Mouse (Mus musculus): Measurements from ENCODE around the gene Lrrc17.

Gene Lrrc17

DNA sequence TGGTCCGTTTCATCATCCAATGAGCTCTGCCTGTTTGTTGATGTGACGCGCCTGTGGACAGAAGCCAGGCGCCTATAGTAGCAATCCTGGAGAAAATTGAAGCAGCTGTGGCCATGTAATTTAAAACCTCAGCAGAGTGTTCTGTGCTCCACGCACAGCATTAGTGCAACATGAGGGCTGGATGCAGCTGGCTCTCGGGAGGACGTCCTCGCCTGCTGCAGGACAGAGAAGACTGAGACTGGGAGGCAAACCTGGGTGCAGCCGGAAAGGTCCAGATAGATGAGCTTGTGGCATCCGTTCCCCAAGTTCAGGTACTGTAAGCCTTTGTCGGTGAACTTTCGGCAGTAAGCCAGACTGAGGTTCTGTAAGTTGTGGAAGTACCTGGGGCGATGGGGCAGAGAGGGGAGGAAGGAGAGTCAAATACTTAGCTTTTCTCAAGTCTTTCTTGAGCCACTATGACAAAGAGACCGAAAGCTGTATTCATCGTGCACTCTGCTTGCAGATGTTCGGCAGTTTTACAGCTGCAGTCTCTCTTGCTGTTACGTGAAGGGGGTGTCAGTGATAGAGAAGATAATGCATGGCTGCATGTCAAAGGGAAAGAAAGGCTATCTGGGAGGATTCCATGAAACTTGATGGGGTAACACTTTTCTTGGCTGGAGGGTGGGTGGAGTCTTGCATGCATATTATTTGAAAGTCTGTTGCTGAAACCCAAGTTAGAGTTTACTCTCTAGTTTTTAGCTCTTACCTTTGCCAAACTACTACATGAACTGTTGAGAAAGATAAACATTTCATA lies at the start of gene Lrrc17:
Gene Lrrc17 (plus strand): TSS at position 151 of the 793 bp plus-strand sequence.
- no peak for DNase-seq

DNA sequence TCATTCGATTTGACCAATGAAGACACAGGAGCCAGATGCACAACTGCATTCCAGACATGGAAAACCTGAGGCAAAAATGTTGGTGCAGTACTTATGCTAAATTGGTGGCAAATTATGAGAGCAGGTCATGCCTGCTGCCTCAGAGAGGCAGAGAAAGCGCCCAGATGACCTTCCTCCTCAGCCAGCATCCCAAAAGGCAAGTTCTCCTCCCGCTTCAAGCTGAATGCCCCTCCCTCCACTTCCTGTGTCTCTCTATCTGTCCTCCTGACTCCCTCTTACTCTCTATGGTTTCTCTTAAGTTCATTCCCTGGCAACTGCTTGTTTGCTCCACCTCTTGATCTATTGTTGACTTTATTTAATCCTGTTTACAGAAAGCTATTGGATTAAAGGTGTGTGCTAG lies 48.6 kb upstream of the Lrrc17 start:
- no peak for DNase-seq

DNA sequence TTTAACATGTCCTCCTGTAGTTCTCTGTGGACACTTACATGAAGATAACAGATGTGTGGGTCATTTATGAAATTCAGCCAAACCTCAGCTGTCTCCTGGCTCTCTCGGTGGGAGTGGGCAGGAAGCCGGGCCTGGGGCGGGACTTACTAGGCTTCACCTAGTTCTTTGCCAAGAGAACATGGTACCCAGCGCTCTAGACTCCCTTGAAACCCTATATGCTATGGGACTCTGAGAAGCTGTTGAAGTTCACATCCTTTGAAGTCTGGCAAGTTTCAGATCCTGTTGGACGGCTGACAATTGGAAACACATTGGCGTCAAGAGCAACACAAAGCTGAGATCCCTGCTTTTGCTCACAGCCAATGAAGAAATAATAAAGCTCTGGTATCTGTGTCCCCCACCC lies 47.0 kb upstream of the Lrrc17 start:
- DNase-seq = no peak

DNA sequence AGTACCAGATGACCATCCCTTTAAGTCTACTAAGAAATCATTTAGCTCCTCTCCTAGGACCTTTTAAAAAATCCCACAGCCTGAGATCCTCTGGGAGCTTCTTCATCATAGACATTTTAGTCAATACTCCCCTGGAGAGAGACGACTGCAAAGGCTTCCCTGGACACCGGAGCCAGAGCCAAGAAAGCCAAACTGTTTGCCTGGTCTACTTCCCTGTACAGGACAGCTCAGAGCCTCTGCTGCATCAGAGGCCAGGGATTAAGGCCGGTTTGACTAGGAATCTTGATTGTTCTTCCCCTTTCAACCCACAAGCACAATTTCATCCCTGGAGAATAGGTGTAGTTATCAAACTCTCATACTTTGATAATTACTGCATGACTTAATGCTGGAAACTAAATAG lies 46.5 kb upstream of the Lrrc17 start:
- DNase-seq = no peak

DNA sequence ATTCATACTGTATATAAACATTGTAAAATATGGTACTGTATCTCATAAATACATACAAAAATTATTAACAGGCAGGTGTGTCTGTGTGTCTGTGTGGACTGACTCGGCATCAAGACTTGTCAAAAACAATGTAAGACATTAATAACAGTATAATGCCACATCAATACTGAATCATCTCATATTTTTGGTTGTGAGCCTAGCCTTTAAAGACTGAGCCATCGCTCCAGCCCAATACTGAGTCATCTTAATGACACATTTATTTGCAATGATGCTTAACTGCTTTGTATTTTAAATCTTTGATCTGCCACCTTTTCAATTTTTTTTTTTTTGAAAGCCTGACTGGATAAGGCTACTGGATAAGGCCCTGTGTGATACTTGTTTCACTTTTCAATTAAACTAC lies 44.9 kb upstream of the Lrrc17 start:
- DNase-seq = no peak

DNA sequence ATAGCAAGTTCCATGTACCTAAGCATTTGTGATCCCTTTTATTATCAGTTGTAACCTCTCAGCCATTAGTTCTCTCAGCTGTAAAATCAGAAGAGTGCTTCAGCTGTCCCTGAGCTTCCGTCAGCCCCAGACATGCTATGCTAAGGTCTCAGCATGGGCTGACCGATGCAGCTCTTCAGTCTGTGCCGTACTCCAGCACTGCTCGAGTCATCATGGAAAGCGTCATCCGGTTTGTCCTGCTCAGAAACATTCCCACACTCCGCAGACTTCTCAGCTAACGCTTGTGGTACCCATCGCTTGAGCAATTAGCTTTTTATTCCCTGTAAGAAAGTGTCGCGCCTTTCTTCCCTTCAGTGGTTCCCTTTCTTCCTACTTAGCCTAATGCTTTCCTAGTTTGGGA lies 44.4 kb upstream of the Lrrc17 start:
- DNase-seq = no peak

DNA sequence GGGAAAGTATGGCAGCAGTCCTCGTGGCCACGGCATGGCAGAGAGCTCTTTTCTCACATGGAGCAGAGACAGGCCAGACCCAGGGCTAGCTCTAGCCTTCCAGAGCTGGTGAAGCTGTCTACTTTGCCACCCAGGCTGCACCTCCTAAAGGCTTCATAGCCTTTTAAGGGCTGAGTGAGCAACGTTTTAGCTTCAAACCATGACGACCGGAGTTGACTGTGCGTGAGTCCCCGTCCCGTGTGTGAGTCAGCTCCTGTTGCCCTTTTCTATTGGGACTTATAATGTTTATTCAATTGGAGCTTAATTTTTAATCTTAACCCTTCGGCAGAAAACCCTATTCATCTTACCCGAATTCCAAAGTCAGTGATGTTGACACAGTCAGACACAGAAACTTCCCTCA lies 43.2 kb upstream of the Lrrc17 start:
- DNase-seq = no peak

DNA sequence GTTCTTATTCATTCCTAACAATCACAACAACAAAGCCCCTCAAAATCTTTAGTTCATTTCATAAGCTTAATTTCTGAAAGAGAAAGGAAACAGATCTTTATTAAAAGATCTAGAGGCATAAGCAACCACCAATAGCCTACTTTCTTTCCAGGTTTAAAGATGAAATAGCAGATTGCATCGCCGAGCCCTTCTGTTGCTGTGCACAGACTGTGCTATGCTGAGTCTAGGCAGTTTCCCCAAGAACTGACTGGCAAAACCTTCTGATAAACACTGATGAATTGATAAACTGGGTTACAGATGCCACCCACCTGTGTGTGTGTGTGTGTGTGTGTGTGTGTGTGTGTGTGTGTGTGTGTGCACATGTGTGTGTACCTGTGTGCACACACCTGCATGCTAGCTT lies 42.4 kb upstream of the Lrrc17 start:
- DNase-seq = no peak

DNA sequence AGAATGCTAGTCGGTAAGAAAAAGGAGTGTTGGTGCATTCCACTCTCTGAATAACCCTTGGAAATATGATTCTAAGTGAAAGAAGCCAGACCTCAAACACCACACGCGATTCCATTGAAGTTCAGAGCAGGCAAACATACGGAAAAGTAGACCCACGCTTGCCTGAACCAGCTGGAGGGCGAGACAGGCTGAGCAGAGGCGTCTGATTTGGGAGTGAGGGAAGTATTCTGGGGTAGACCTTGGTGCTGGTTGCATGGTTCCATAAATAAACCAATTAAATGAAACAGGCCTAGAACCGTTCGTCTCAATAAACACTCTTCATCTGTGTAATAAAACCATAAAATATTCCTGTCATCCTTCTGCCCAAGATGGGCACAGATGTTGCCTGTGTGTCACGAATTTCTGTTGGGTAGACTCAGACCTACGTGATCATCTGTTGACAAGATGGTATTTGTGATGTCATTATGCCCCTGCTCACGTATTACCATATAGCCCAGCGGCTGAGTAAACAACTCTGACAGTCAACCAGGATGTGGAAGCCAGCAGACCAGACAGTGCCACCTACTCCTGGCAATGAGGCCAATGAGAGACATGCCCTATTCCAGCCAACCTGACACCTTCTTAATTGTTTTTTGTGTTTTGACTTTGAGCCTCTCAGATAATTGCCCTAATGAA lies 40.3 kb upstream of the Lrrc17 start:
- DNase-seq = no peak

DNA sequence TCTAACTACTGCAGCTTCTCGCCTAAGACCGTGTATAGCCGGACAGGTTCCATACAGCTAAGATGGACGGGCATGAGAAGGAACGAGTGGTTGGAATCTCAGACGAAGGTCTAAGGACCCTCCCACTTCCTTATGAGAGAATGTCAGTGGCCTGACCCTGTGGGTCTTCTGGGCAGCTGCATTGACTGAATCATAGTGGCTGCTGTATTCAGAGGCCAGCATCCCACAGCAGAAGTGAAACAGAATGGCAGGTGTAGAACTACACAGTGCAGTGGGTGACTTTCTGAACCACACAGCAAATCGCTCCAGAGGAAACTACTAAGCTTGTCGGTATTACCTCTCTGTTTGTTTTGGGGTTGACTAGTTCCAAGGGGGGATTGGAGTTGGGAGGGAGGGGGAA lies 38.2 kb upstream of the Lrrc17 start:
- DNase-seq = no peak

DNA sequence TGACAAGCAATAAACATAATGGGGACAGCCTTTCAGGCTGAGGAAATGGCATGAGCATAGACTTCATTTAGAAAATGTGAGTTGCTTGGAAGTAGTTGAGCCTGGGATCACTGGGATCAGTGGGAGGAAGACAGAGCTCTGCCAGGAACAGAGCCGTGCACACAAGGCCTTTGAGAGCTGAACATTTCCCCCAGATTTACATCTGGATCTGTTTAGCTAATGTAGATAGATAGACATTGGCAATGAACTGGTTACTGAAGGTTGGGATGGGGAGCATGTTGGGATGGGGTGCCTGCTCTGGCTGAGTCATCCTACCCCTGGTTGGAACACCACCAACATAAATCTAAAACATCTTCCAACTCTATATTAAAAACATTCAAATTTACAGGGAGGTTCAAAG lies 36.5 kb upstream of the Lrrc17 start:
- no peak for DNase-seq

DNA sequence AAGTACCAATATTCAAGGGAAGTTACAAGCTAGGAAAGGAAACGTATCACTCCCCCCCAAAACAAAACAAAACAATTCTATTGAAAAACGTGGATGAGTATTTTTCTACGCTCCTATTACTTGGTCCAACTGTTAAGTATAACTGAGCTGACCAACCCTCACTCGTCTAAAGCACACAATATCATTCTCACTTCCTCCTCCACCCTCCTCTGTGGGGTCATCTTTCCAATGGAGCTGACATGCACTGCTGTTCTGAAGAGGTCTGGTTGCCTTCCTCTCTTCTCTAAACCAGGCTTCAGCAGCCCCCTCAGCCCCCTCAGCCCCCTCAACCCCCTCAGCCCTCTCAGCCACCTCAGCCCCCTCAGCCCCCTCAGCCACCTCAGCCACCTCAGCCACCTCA lies 33.6 kb upstream of the Lrrc17 start:
- no peak for DNase-seq

DNA sequence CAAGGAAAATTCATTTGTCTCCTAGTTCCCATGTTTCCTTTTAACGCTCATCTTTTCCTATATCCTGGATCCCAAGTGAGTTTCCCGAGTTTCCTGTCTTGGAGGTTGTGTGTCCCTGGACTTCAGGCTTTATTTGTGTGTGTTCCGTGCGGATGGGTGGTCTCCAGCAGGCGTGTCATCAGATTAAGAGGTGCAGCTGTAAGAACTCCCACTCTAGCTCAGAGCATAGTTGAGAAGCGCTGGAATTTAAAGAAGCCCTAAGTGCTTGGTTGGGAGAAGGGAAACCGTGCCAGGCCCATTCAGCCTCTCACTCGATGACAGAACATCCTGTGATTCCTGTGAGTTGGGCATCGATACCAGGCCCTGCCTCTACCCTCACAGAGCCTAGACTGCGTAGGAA lies 30.0 kb upstream of the Lrrc17 start:
- DNase-seq = no peak

DNA sequence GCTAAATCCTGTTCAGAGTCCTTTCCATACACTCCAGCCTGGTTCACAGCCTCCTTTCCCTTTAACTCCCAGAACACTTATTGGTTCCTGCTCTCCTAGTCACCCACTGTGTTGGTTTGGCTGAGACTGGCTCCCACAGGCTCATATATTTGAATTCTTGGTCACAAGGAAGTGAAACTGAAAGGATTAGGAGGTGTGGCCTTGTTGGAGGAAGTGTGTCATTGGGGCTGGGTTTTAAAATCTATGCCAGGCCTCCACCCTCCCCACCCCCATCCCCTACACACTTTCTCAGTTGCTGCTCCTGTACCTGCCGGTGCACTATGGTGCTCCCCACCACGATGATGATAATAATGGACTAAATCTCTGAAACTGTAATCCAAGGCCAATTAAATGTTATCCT lies 25.8 kb upstream of the Lrrc17 start:
- no peak for DNase-seq

DNA sequence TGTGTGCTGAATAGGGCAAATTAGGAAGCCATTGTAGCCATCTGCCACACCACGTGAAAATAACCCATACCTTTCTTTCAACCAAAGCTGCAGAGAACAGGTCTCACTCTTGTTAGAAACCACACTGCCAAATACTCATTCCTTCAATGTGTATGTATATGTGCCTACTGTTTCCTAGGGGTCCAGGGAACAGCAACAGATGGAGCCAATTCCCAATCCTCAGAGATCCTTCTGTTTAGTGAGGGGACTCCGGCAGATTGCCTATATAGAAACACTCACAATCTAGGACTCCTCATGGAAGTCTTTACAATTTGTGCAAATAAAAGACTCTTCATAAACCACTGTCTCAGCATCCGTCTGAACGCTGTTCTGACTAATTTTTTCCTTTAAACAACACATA lies 25.2 kb upstream of the Lrrc17 start:
- no peak for DNase-seq

DNA sequence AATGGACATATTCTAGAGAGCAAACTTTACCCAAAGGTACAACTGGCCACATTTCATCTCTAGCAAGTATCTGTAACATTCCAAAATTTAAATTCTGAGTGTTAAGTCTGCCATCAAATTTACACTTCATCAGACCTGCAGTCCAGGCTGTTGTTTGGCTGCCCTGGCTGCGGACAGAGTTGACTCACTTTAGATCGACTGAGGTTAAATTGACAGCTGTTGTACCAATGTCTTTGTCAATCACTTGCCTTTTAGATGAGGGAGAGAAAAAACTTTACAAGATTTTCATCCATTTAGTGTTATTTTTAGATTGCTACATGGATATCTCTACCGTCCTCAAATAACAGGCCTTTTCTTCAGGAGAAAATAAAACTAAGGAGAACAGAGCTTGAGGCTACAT lies 24.2 kb upstream of the Lrrc17 start:
- no peak for DNase-seq

DNA sequence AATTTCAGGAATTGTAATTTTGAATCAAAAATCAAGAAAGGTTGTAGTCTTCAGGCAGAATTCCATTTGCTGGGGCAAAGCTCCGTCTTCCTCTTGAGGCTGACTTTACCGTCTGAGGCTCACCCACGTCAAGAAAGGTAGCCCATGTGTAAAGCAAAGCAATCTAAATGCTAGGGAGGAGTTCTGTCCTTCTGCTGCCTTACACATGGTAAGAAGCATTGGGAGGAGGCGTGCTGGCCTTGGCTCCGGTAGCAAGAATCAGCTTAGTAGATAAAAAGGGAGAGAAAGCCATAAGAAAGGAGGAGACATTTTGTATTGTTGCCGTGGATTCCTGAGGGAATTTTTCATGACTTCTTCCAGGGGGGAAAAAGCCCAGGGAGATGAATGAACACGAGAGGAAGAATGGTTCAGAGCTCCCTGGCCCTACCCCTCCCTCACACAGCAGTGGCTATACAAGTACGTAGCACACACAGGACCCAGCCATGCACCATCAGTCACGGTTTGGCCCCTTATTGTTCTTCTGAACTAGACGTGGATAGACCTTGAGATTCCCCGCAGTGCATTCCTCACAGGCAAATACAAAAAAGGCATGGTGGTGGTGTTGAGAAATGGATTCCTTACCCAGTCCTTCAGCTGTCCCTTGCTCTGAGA lies 16.4 kb upstream of the Lrrc17 start:
- DNase-seq = no peak

DNA sequence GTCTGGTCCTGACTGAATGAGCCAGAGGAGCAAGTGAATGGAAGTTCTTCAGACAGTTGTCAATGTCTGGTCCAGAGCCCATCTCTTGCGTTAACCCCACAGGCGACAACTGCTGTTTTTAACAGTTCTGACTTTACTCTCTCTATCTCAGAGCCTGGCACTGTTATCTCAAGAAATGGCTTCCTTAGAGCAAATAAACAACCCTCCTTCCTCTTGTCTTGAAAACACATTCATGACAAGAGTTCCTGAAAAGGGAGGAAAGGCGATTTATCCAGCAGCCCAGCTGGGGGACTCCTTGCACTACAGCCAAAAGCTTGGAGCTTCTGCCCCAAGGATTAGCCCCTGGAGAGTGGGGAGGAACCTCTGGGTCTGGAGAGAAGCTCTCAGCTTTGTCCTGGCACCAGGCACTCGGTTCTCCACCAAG lies 15.9 kb upstream of the Lrrc17 start:
- no peak for DNase-seq

DNA sequence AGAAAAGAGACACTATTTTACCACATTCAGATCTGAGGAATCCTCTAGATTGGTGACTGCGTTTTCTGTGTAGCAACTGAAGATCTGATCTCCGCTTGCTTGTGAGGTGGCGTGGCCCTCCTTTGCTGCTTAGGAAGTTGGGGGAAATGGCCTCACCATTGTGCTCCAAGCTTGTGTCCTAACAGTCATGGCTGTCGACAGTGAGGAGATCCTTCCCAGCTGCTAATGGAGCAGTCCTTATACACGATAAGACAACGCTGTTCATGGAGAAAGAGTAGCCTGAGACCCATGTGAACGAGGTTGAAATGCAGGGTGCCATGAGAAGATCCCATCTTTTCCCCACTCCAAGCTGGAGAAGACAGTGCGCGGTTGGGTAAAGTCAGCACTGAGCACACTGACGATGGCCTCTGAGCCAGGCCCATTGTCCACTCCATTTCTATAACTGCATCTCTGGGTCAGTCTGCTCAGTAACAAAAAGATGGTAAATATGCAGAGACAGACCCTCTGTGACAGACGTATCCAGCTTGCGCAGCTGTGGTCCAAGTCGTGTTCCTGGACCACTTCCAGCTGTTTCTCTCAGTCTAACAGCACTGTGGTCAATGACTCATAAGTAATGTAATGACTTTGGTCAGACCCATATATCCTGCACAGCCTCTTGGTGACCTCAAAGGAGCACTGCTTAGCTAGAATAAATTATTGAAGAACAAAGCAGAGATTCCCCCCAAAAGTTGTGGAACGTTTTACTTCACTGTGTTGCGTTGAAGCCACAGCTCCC lies 15.1 kb upstream of the Lrrc17 start:
- no peak for DNase-seq

DNA sequence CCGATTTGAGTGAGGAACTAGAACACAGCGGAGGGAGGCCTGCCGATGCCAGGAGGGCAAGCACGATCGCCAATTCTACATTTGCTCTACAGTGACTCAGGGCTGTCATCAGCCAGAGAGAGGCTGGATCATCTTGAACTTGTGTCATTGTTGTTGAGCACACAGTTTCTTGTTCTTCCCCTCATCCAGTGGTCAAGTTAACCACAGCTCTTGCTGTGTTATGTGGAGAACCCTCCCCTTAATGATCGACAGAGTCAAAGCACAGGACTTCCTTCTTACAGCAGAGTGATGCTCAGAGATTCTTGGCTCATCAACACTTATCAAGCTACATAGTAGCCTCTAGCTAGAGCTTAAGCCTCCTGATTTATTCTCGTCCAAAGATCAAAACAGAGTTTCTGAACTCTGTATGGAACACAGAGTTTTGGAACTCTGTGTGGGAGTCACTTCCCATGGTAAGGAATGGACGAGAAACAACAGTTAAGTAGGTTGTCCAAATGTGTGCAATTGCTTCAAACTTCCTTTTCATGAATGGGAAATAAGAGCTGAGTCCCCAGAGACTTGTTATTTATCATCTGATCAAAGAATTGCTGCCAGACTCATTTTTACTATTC lies 14.1 kb upstream of the Lrrc17 start:
- no peak for DNase-seq

DNA sequence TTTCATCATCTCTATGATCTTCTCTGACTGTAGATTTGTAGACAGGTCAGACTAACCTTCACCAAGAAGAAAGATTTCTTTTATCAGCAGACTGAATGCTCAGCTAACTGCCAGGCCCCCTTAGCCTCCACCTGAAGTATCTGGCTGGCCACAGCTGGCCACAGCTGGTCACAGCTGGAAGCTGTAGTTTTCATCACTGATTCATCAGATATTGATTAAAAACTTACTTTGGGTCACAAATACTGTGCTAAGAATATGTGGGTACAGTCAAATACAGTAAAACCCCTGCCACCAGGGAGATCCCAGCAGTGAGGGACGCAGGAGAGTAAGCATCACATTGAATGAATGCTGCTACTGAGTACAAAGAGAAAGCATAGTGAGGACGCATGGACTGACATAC lies 11.2 kb upstream of the Lrrc17 start:
- no peak for DNase-seq

DNA sequence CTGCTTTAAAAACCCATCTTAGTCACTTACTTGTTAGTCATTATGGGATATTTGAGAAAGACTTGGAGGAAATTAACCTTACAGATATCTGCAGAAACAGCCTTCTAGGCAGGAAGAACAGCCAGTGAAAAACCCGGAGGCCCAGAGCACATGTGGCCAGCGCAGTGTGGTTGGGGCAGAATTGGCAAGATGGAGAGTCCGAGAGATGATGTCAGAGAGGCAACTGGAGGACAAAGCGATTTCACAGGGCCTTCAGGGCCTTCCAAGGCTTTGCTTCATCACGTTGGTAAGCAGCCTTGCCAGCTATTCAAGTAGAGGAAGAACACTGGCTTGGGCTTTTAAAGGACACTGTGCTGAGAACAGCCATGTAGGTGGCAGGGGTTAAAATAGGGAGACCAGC lies 10.4 kb upstream of the Lrrc17 start:
- DNase-seq = no peak

DNA sequence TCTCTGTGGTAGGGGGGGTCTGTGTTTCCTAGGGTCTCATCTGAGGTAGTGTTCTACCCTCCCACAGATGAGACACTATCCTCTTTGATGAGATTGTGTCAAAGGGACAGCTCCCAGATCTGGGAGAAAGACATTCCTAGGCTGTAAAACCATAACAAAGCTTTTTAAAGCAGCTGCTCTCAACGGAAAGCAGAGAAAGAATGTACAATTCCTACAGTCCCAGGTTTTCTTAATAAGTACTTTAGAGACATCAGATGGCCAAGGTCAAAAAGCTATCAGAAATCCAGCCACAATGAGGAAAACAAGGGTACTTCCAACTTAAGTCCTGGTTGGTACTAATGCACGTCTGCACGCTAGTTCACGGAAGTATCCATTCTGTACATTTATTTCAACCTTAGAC lies 1.1 kb upstream of the Lrrc17 start:
- no peak for DNase-seq
